Mouse (Mus musculus): Measurements from ENCODE around the gene 4930404N11Rik. TPM values are rescaled to one million over a fixed set of nuclear protein-coding genes. Genes with fewer than 3 reads are reported as not detected.

4930404N11Rik gene
- polyA plus RNA-seq, 1 experiment from 2014 or later: 0.94 TPM

GRCm38 (mm10) chr10:81403511-81403910 lies 37.9 kb upstream of the 4930404N11Rik start:
- TF ChIP-seq CTCF (IDR thresholded peaks at IDR 0.05; ENCODE audit: low read depth) (no peak), EP300 (IDR thresholded peaks at IDR 0.05; ENCODE audit: low read depth) (no peak)
- no peak for DNase-seq
- Histone ChIP-seq H3K9me3 (ENCODE audit: low read length) (no peaks in the 10 kb centered on the region), H3K4me3 (ENCODE audit: low read depth, low read length) (no peak overlapping the region), H3K4me1 (ENCODE audit: insufficient read depth) (peaks cover 29% of the 10 kb centered on the region), H3K4me2 (ENCODE audit: low read depth, low read length) (no peak overlapping the region), H3K27me3 (ENCODE audit: insufficient read depth, low read length) (peaks cover 3% of the 10 kb centered on the region; the same call in 1 of the 2 replicates), H3K36me3 (replicated peaks; ENCODE audit: insufficient read depth, low read length) (peaks cover 32% of the 10 kb centered on the region), H3K27ac (ENCODE audit: low read depth) (no peak overlapping the region; the same call in 1 of the 2 replicates), H3K9ac (replicated peaks) (no peak overlapping the region)
- 84% methylated on average over 10 of the region's 10 CpGs for WGBS (ENCODE audit: insufficient replicate concordance)
- ATAC-seq: no peak

GRCm38 (mm10) chr10:81402227-81402765 lies 36.7 kb upstream of the 4930404N11Rik start:
- Histone ChIP-seq H3K4me1 (ENCODE audit: insufficient read depth) (peaks cover 18% of the 10 kb centered on the region), H3K4me2 (ENCODE audit: low read depth, low read length) (peak overlapping the region; percentile 29; the same call in 1 of the 2 replicates), H3K27me3 (ENCODE audit: insufficient read depth, low read length) (no peaks in the 10 kb centered on the region), H3K9ac (replicated peaks) (no peak overlapping the region), H3K36me3 (replicated peaks; ENCODE audit: insufficient read depth, low read length) (peaks cover 35% of the 10 kb centered on the region), H3K9me3 (ENCODE audit: low read length) (no peaks in the 10 kb centered on the region), H3K4me3 (ENCODE audit: low read depth, low read length) (no peak overlapping the region), H3K27ac (ENCODE audit: low read depth) (peak overlapping the region; percentile 71)
- ATAC-seq (peak; percentile 14), DNase-seq (no peak)
- TF ChIP-seq EP300 (IDR thresholded peaks at IDR 0.05; ENCODE audit: low read depth): no peak
- no peak for TF ChIP-seq CTCF (IDR thresholded peaks at IDR 0.05; ENCODE audit: low read depth)
- WGBS (ENCODE audit: insufficient replicate concordance): 52% methylated on average over 7 of the region's 7 CpGs

GRCm38 (mm10) chr10:81401521-81402226 lies 36.1 kb upstream of the 4930404N11Rik start:
- H3K4me1 ChIP-seq (ENCODE audit: insufficient read depth): peaks cover 14% of the 10 kb centered on the region
- H3K27me3 ChIP-seq (ENCODE audit: insufficient read depth, low read length): no peaks in the 10 kb centered on the region
- no peaks in the 10 kb centered on the region for H3K9me3 ChIP-seq (ENCODE audit: low read length)
- WGBS (ENCODE audit: insufficient replicate concordance): 26% methylated on average over 17 of the region's 18 CpGs
- H3K27ac ChIP-seq (ENCODE audit: low read depth): peak overlapping the region; percentile 71
- H3K4me3 ChIP-seq (ENCODE audit: low read depth, low read length): no peak overlapping the region
- DNase-seq (peak; percentile 79), ATAC-seq (peak; percentile 78)
- peaks cover 34% of the 10 kb centered on the region for H3K36me3 ChIP-seq (replicated peaks; ENCODE audit: insufficient read depth, low read length)
- TF ChIP-seq EP300 (IDR thresholded peaks at IDR 0.05; ENCODE audit: low read depth) (no peak), CTCF (IDR thresholded peaks at IDR 0.05; ENCODE audit: low read depth) (no peak)
- peak overlapping the region; percentile 29; the same call in 1 of the 2 replicates for H3K4me2 ChIP-seq (ENCODE audit: low read depth, low read length)
- no peak overlapping the region; the same call in 1 of the 2 replicates for H3K9ac ChIP-seq (replicated peaks)

- Histone ChIP-seq H3K27ac (ENCODE audit: low read depth) (peak overlapping the region; percentile 71), H3K4me2 (ENCODE audit: low read depth, low read length) (no peak overlapping the region), H3K4me1 (ENCODE audit: insufficient read depth) (peaks cover 14% of the 10 kb centered on the region), H3K9me3 (ENCODE audit: low read length) (no peaks in the 10 kb centered on the region), H3K27me3 (ENCODE audit: insufficient read depth, low read length) (no peaks in the 10 kb centered on the region), H3K4me3 (ENCODE audit: low read depth, low read length) (no peak overlapping the region), H3K36me3 (replicated peaks; ENCODE audit: insufficient read depth, low read length) (peaks cover 34% of the 10 kb centered on the region), H3K9ac (replicated peaks) (no peak overlapping the region)
- ATAC-seq (no peak), DNase-seq (no peak)
- TF ChIP-seq EP300 (IDR thresholded peaks at IDR 0.05; ENCODE audit: low read depth) (no peak), CTCF (IDR thresholded peaks at IDR 0.05; ENCODE audit: low read depth) (no peak)
- WGBS (ENCODE audit: insufficient replicate concordance): 59% methylated on average over 10 of the region's 10 CpGs
Measured at GRCm38 (mm10) chr10:81401205-81401520, 35.5 kb upstream of the 4930404N11Rik start.

- DNase-seq (no peak), ATAC-seq (no peak)
- no peak for TF ChIP-seq CTCF (IDR thresholded peaks at IDR 0.05; ENCODE audit: low read depth)
- no peak for TF ChIP-seq EP300 (IDR thresholded peaks at IDR 0.05; ENCODE audit: low read depth)
- H3K4me2 ChIP-seq (ENCODE audit: low read depth, low read length): no peak overlapping the region
- H3K36me3 ChIP-seq (replicated peaks; ENCODE audit: insufficient read depth, low read length): peaks cover 34% of the 10 kb centered on the region
- whole genome bisulfite sequencing (ENCODE audit: insufficient replicate concordance): 75% methylated on average over 22 of the region's 22 CpGs
- H3K27me3 ChIP-seq (ENCODE audit: insufficient read depth, low read length): no peaks in the 10 kb centered on the region
- peaks cover 14% of the 10 kb centered on the region for H3K4me1 ChIP-seq (ENCODE audit: insufficient read depth)
- H3K9me3 ChIP-seq (ENCODE audit: low read length): no peaks in the 10 kb centered on the region
- H3K9ac ChIP-seq (replicated peaks): no peak overlapping the region
- peak overlapping the region; percentile 71; the same call in 1 of the 2 replicates for H3K27ac ChIP-seq (ENCODE audit: low read depth)
- H3K4me3 ChIP-seq (ENCODE audit: low read depth, low read length): no peak overlapping the region
Measured at GRCm38 (mm10) chr10:81400371-81401204, 35.0 kb upstream of the 4930404N11Rik start.

GRCm38 (mm10) chr10:81399798-81400308 lies 34.2 kb upstream of the 4930404N11Rik start:
- no peak for ATAC-seq
- Histone ChIP-seq H3K36me3 (replicated peaks; ENCODE audit: insufficient read depth, low read length) (peaks cover 31% of the 10 kb centered on the region), H3K4me1 (ENCODE audit: insufficient read depth) (peaks cover 14% of the 10 kb centered on the region), H3K27ac (ENCODE audit: low read depth) (no peak overlapping the region), H3K4me2 (ENCODE audit: low read depth, low read length) (no peak overlapping the region), H3K27me3 (ENCODE audit: insufficient read depth, low read length) (no peaks in the 10 kb centered on the region), H3K9ac (replicated peaks) (no peak overlapping the region), H3K4me3 (ENCODE audit: low read depth, low read length) (no peak overlapping the region), H3K9me3 (ENCODE audit: low read length) (no peaks in the 10 kb centered on the region)
- WGBS (ENCODE audit: insufficient replicate concordance): 79% methylated on average over 18 of the region's 18 CpGs
- TF ChIP-seq EP300 (IDR thresholded peaks at IDR 0.05; ENCODE audit: low read depth) (no peak), CTCF (IDR thresholded peaks at IDR 0.05; ENCODE audit: low read depth) (no peak)
- DNase-seq: no peak
